ENCODE assay signal across 10 mouse cellular contexts in the genomic region with DNA sequence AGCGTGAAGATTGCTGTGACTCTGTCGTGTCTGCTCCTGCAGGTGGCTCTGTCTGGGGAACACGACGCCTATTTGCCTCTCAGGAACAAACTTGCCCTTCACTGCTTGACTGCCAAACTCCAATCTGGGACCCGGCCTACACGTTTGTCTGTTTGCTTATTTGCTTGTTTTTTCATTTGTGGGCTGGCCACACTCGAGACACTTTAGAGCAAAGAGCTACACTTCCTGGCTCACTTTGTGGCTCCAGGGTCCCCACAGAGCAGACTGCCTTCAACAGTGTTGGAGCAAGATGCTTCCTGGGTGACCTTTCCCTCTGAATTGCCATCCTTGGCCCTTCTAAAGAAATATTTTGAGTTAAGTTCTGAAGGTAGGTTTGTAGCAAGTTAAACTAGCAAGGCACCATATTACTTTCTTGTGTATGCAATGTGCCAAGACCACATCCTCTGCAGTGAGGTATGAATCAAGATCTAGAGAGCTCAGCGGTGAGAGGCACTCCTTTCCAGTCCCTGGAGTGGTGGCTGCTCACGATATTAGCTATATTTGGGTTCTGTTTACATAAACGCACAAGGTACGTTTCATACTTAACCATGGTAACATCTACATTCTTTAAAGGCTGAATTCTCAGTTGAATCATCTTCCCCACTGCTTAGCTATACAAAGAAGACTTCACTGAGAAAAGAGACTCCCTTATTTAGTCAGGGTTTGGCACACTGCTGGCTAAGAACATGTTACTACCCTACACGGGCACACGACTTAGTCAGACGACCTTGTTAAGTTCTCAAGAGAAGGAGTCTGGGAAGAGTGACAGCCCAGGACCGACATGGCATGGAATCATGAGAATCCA.
A peak's percentile ranks its signal among the peaks of the same experiment; 100 is the strongest.
DNase-seq lines count a peak whose midpoint lies in the region; ATAC-seq lines count a peak whose summit lies in the region.
"Had no signal": no experiment of that assay in that cellular context is flagged by ENCODE, and none has a peak within 500 bp of the region (broad histone marks: within the 10 kb centered on the region; RNA-seq: fewer than 3 reads in every experiment).

No protein-coding gene starts in this region.

- H3K27ac ChIP-seq in heart, embryonic 13.5 days (replicated peaks) = peak overlapping the region; percentile 77
- peak overlapping the region; percentile 73 for H3K27ac ChIP-seq in liver, embryonic 15.5 days (replicated peaks)

- intact Hi-C loops in gastrocnemius, postnatal 14 days (cut with DNase I; ENCODE audit: low total_unique reads) = no loop called here

- ATAC-seq in heart, embryonic 13.5 days (ENCODE audit: extremely low read depth, insufficient number of reproducible peaks, low FRiP score, low TSS enrichment) = no peak
- no peak for ATAC-seq in liver, embryonic 15.5 days (ENCODE audit: insufficient read depth)

- H3K9me3 ChIP-seq in heart, embryonic 13.5 days = no peaks in the 10 kb centered on the region
- H3K9me3 ChIP-seq in liver, embryonic 15.5 days (replicated peaks) = no peaks in the 10 kb centered on the region
- H3K9me3 ChIP-seq: megakaryocyte, embryonic 14.5 days had no signal

- H3K4me3 ChIP-seq in heart, embryonic 13.5 days = no peak overlapping the region
- no peak overlapping the region for H3K4me3 ChIP-seq in liver, embryonic 15.5 days (replicated peaks)
- H3K4me3 ChIP-seq: megakaryocyte, embryonic 14.5 days had no signal

- 0 out of 2 replicates have a peak overlapping the region, but pooled peaks have one; percentile 4 for H3K9ac ChIP-seq in heart, embryonic 13.5 days
- H3K9ac ChIP-seq in liver, embryonic 15.5 days = no peak overlapping the region

- H3K27me3 ChIP-seq in heart, embryonic 13.5 days (replicated peaks) = no peaks in the 10 kb centered on the region
- no peaks in the 10 kb centered on the region for H3K27me3 ChIP-seq in liver, embryonic 15.5 days
- H3K27me3 ChIP-seq: megakaryocyte, embryonic 14.5 days had no signal

- WGBS in heart, embryonic 13.5 days = 41% methylated on average over 15 of the region's 15 CpGs
- WGBS in liver, embryonic 15.5 days (ENCODE audit: insufficient replicate concordance) = 65% methylated on average over 15 of the region's 15 CpGs

- H3K4me1 ChIP-seq in heart, embryonic 13.5 days = peaks cover 75% of the 10 kb centered on the region
- H3K4me1 ChIP-seq in liver, embryonic 15.5 days (replicated peaks) = peaks cover 63% of the 10 kb centered on the region

- peaks cover 14% of the 10 kb centered on the region for H3K36me3 ChIP-seq in heart, embryonic 13.5 days
- peaks cover 32% of the 10 kb centered on the region for H3K36me3 ChIP-seq in liver, embryonic 15.5 days (replicated peaks)

- H3K4me2 ChIP-seq in heart, embryonic 13.5 days = no peak overlapping the region
- no peak overlapping the region for H3K4me2 ChIP-seq in liver, embryonic 15.5 days

- DNase-seq in heart, postnatal 4 days = no peak
- DNase-seq in 3T3-L1 (ENCODE audit: low read depth, low spot score) (peak; percentile 63), ZHBTc4 (ENCODE audit: low read depth, low spot score) (peak; percentile 21), adipocyte (ENCODE audit: low spot score) (no peak)
- no peak for DNase-seq in B cell, adult 2 months
- no peak for DNase-seq in gastrocnemius, postnatal 14 days
- DNase-seq: embryo, embryonic 11 days had no signal

Comparison
In these comparisons a context has a peak if more than half of its experiments do, and no peak if none do; other contexts are left out.
1. DNase-seq: peak in 3T3-L1 (single experiment) and ZHBTc4 (single experiment); none in heart, postnatal 4 days (single experiment), B cell, adult 2 months (0 of 2), adipocyte (single experiment) and gastrocnemius, postnatal 14 days (single experiment).